Mouse (Mus musculus): ENCODE results near the gene Igdcc4.

Igdcc4 gene

DNA sequence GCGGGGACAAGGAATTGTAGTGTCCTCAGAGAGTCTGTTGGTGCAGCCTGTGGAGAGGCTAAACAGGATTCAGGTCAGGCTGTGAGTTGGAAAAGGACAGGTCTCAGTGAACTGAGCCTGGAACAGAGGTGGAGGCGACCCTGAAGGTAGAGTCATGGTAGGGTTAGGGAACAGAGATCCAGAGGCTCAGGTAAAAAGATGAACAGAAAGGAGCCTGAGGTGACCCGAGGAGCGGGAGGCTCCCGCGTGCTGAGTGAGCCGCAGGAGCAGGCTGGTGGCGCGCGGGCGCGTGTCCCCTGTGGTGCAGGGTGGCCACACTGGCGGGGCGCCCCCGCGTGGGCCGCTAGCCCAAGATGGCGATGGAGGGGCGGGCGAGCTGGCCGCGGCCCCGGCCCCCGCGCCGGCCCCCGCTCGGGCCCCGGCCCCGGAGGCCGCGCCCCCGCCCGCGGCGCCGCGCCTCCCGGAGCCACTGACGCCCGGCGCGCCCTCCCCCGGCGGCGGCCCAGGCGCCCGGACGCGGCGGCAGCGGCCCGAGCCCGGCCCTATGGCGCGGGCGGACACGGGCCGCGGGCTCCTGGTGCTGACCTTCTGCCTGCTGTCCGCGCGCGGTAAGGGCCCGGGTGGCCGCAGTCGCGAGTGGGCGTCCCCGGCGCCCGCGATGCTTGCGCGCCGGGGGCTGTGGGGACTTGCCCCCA is at the start of gene Igdcc4:
Gene Igdcc4, plus strand, starts transcription at position 496 of the 695 bp plus-strand sequence.
- no peak for TF ChIP-seq GATA4 (IDR thresholded peaks at IDR 0.05; ENCODE audit: insufficient replicate concordance, low read length)

DNA sequence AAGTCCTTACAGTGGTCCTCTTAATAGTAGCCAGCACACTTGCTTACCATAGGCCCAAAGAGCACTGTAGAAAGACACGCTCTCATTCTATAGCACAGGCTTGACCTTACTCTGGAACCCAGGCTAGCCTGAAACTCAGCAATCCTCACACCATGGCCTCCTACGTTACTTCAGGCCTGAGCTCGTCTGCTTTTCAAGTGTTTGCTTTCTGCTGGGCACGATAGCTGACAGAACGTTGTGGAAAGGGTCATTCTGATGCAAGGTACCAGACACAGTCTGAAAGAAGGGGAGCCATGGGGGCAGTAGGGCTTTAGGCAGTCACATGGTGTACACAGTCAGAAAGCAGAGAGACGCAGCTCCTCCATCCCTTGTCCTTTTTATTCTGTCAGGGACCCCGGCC is 37.0 kb upstream of the Igdcc4 start:
- no peak for TF ChIP-seq GATA4 (IDR thresholded peaks at IDR 0.05; ENCODE audit: insufficient replicate concordance, low read length)

DNA sequence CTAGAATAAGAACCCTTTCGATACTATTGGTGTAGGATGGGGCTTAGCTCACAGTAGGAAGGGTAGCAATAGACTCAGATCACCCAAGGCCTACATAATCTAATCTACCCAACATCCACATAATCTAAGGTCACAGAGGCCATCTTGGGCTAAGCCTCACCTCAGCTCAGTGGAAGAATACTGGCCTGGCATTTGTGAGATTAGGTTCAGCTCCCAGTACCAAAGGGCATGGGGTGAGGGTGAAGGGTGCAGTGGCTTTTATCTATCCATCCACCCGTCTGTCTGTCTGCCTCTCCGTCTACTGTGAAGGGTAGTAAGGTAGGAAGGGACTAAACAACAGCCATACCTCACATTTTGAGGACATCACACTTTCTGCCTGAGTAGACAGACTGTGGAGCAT is 30.7 kb upstream of the Igdcc4 start:
- TF ChIP-seq GATA4 (IDR thresholded peaks at IDR 0.05; ENCODE audit: insufficient replicate concordance, low read length), result no peak

DNA sequence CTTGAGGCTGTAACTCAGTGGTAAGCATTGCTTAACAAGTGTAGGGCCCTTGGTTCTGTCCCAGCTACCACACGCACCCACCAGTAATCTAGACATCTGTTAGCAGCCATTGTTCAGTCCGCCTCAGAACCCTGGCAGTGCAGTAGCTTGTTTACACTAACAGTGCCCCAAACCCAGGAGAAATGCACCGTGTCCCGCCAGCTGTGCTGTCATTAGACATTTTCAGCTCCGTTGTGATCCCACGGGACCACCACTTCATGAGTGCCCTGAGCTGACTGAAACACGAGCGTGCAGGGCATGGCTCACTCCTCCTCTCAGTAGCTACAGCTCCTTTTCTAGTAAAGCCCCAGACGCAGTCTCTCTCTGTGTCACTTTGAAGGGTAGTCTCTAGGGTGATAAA is 27.7 kb upstream of the Igdcc4 start:
- TF ChIP-seq GATA4 (IDR thresholded peaks at IDR 0.05; ENCODE audit: insufficient replicate concordance, low read length), result no peak

DNA sequence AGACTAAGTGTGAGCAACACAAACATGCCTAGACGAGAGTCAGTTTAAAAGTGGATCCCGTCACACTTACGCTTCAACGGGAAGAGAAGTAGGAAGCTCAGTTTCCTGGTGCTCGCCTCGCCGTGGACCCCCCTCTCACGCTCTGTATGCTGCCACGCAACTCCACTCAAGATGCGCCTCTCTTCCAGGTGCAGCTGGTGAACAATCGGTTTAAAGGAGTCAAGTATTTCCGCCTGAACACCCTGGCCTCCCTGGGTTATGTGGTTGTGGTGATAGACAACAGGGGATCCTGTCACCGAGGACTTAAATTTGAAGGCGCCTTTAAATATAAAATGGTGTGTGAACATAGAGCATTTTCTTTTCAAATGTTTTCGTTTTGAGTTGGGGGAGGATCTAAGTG is 27.0 kb upstream of the Igdcc4 start:
- no peak for TF ChIP-seq GATA4 (IDR thresholded peaks at IDR 0.05; ENCODE audit: insufficient replicate concordance, low read length)

DNA sequence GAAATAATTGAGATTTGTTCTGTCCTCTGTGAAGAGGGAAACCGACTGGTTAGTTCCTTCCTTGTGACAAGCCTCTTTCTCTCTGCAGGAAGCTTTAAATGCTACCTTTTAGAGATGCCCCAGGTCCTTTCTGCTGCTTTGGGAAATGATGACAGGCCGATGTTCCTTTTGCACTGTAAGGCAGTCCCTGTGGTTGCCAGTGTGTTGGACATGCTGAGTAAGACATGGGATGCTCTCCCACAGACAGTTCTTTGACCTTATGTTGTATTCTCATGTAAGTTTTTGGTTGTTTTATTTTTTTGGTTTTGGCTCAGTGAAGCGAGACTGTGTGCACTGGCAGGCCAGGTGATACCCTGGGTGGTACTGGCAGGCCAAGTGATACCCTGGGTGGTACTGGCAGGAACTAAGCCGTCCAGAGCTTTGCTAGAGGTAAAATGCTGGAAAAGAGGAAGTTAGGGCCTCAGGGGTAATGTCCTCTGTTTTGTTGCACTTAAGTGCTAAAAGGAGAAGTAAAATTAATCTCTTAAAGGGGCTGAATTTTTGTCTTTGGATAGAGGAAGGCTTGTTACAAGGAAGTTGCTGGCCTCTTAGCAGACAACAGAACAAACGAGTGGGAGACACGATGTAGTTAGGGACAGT is 26.3 kb upstream of the Igdcc4 start:
- TF ChIP-seq GATA4 (IDR thresholded peaks at IDR 0.05; ENCODE audit: insufficient replicate concordance, low read length), result no peak

DNA sequence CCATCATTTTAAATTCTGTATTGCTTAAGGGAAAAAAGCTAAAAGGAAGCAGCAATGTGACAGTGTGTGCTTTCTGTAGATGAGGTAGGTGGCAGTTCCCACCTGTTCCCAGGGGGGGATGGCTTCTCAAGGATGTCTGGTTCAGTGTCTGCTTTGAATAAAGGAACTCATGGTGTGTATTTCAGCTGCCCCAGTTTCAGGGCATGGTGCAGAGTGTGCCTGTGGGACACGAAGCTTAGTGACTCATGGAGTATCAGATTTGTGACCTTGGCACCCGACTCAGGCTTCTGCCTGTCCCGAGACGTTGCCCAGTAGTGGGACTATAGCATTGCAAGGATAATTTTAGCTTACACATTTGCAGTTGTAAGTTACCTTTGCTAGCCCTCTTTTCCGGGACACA is 23.8 kb upstream of the Igdcc4 start:
- no peak for TF ChIP-seq GATA4 (IDR thresholded peaks at IDR 0.05; ENCODE audit: insufficient replicate concordance, low read length)

DNA sequence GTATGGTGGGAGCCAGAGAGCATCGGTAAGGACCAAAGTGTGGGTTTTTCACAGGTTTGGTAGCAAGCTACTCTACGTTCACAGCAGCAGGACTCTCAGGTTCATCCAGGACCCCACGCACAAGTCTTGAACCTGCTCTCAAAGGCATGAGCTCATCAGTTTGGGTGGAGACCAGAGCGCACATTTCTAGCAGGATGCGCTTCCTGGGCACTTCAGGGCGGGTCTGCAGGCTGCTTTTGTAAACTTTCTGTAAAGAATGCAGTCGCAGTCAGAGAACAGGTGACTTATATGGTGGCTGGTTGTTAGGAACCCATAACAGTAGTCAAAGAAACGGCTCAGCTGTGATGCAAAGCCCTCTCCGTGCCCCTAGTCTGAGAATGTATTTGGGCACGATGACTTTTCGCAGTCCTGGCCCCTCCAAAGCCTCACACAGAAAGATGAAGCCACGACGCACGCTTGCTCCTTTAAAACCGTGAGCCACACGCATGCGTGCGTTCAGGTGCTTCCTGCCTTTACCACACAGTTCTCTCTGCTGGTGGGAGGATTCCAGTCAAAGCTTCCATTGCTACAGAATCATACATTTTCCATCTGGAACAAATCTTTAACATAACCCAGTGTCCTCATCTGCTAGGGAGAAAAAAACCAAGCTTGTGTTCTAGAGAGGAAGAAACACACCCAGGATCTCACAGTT is 18.1 kb upstream of the Igdcc4 start:
- no peak for TF ChIP-seq GATA4 (IDR thresholded peaks at IDR 0.05; ENCODE audit: insufficient replicate concordance, low read length)

DNA sequence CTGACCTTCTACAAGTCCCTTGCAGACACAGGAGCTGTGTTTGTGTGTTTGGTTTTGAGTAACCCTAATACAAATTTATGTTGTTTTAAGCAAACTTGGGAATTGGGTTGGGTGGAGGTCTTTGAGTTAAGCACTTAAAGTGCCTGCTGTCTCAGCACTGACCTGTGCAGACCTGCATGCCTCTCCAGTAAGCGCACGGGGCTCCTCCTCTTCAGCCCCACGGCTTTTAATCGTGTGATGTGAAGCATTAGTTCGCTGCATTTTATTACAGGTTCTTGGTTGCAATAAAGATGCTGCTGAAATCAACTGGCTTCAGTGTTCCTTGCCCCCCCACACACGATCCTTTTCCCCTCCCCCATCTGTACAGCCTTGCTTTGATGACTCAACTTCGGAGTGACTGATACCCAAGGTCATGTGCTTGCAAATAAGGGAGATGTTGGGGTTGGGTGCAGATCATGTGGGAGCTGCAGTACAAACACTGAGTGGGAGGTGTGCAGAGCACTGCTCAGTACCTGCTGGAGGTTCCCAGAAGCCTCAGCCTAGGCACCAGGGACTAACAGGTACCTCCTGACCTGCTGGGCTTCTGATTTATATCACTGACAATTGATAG is 17.0 kb upstream of the Igdcc4 start:
- no peak for TF ChIP-seq GATA4 (IDR thresholded peaks at IDR 0.05; ENCODE audit: insufficient replicate concordance, low read length)

DNA sequence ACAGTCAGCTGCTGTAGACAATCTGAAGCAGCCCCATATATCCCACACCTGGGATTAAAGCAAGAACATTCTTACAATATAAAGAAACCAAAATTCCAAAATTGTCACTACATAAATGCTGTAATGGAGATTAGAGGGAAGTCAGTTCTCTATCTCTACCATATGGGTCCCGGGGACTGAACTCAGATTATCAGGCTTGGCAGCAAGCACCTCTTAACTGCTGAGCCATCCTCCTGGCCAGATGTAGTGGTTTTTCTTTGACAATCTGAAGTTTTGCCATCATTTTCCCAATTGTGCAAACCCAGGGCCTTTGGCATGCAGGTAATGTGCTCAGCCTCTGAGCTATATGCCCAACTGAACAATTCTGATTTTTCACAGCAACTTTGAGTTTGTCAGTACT is 16.0 kb upstream of the Igdcc4 start:
- TF ChIP-seq GATA4 (IDR thresholded peaks at IDR 0.05; ENCODE audit: insufficient replicate concordance, low read length), result no peak

DNA sequence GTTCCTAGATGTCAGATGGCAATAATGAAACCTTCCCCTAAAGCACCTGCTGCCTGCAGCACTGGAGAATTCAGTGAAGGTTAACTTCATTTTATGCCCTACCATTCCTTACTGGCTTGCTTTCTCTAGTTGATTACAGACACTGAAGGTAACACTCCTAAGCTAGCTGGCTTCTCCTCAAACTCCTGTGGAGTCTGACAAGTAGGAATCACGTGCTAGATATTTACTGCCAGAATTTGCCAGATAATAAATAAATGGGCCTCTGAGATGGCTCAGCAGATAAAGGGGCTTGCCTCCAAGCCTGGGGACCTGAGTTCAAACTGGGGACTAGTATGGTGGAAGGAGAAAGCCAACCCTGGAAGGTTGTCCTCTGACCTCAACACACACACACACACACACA is 14.5 kb upstream of the Igdcc4 start:
- TF ChIP-seq GATA4 (IDR thresholded peaks at IDR 0.05; ENCODE audit: insufficient replicate concordance, low read length), result no peak

DNA sequence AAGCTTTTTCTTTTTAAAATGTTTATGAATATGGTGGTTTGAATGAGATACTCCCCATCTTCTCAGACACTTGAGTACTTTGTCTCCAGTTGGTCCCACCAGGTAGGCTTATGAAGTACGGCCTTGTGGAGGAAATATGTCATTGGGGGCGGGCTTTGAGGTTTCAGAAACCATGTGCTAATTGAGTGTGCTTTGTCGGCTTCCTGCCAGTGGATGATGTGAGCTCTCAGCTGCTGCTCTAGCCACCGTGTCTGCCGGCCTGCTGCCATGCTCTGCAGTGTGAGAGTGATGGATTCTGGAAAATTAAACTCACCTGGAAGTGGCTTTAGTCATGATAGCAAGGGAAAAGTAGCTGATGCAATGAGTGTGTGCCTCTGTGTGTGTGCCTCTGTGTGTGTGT is 13.8 kb upstream of the Igdcc4 start:
- no peak for TF ChIP-seq GATA4 (IDR thresholded peaks at IDR 0.05; ENCODE audit: insufficient replicate concordance, low read length)

DNA sequence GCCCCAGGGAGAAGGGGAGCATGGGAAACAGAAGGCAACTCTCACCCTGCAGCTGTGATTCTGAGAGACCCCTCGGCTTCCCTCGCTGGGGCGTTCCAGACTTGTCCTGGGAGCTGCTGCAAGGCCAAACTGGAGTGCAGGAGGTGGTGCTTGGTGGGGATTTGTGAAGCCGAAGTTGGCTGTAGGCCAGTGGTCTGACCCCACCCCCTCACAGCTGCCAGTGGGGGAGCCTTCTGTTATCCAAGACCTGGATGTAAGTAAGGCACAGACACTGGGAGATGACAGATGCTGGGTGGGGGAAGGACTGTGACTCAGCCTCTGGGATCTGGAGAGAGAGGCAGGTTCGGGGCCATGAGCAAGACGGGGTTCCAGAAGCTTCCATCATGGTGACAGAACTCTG is 7.0 kb upstream of the Igdcc4 start:
- no peak for TF ChIP-seq GATA4 (IDR thresholded peaks at IDR 0.05; ENCODE audit: insufficient replicate concordance, low read length)

DNA sequence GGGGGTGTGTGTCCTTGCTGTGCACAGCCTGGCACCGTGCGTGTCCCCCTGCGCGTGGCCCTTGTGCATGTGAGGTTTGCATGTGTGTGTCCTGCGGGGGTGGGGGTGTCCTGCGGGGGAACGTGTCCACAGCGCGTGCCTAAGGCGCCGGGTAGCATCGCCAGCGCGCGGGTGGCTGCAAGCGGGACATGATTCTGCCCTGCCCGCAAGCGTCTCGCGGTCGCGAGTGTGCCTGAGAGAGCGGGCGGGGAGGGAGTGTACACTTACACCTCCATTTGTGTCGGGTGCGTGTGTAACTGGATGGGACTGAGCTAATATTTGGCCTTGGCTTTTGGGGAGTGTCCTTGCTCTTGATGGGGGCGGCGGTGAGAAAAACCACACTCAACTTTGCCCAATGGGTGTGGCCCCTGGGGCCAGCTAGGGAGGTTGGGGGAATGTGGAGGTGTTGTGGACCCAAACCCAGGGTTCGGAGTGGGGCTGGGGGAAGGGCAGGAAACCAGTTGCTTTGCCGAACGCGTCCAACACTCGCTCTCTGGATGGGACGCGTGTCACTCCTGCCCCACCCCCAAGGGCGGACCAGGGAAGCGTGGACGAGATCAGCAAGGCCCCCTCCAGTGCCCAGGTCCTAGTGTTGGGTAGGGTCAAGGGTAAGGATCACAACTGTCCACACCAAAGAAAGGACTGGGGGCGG is 545 bp downstream of the Igdcc4 start:
- no peak for TF ChIP-seq GATA4 (IDR thresholded peaks at IDR 0.05; ENCODE audit: insufficient replicate concordance, low read length)

DNA sequence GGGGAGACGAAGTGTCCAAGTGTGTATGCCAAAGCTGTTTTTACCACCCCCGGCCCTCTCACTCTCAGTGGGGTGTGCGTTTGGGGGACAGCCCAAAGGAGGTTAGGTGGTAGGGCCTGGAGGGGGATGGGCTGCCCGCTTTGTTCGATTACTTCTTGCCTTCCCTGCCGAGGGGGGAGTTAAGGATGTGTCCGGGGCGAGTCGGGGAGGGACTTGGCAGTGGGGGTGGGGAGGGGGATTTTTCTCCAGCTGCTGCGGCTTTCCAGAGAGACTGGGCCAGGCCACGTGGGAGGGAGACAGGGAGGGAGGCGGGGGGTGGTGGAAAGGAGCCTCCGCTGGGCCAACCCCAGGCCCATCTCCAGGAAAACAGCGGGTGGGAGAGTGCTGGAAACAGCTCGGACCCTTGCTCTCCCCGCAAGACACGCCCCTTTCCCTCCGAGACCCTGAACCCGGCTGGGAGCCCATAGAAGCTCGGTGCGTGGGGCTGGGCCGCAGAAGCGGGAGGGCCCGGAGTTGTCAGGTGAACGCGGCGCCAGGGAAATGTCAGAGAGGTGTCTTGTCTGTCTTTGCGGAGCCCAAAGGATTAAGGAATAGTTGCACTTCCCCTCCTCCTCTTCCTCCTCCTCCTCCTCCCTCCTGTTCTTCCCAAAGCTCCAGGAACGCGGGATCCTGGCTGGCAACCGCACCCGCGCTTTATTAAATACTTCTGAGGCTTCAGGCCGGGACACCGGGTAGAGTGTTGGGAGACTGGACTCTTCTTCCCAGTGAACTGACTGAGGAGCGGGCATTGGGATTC is 1.3 kb downstream of the Igdcc4 start:
- no peak for TF ChIP-seq GATA4 (IDR thresholded peaks at IDR 0.05; ENCODE audit: insufficient replicate concordance, low read length)

Data from liver, adult (tissue).